Mouse (Mus musculus): Measurements from ENCODE around the gene Ppm1e. TPM values are rescaled to one million over a fixed set of nuclear protein-coding genes. Genes with fewer than 3 reads are reported as not detected.

Gene Ppm1e
- polyA plus RNA-seq, 1 experiment, result 0.30 TPM

DNA sequence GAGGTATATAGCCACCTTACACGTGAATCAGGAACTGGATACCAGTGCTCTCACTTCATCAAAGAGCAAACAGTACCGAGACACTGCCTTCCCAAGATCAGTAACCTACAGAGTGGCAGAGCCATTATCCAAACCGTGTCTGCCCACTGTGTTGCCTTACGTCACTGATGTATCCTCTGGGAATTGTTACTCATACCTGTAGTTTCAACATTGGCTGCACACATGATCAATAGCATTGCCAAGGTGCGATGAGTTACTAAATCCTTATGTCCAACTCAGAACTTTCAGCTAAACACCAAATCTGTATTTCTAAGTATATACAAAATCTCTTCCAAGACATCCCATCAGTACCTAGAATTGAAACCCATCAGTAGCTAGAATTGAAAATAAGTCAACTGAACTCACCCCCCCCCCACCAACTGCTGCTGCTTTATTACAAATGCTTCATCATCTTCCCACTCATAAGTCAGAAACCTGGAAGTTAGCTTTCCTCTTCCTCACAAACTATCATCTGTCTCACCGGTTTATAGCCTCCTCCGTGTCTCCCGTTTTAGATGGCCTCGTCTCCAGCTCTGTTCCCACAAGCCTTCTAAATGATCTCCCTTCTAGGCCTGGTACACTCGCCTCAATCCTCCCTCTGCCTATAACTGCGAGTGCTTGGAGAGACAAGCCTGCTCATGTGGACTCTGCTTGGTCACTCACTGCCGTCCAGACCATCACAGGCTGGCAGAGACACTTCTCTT, 123.9 kb downstream of the Ppm1e start:
- peaks cover 61% of the 10 kb centered on the region for H3K36me3 ChIP-seq (ENCODE audit: control insufficient read depth)
- H3K27me3 ChIP-seq (ENCODE audit: control insufficient read depth), result no peaks in the 10 kb centered on the region
- no peak overlapping the region for H3K4me3 ChIP-seq (replicated peaks)
- no peaks in the 10 kb centered on the region for H3K9me3 ChIP-seq (ENCODE audit: control insufficient read depth, low read length)
- no peak for TF ChIP-seq GATA1 (IDR thresholded peaks at IDR 0.05; ENCODE audit: low read length)
- no peak for TF ChIP-seq TAL1 (IDR thresholded peaks at IDR 0.05; ENCODE audit: low read length)
- no peaks in the 10 kb centered on the region for H3K4me1 ChIP-seq (ENCODE audit: control insufficient read depth)

DNA sequence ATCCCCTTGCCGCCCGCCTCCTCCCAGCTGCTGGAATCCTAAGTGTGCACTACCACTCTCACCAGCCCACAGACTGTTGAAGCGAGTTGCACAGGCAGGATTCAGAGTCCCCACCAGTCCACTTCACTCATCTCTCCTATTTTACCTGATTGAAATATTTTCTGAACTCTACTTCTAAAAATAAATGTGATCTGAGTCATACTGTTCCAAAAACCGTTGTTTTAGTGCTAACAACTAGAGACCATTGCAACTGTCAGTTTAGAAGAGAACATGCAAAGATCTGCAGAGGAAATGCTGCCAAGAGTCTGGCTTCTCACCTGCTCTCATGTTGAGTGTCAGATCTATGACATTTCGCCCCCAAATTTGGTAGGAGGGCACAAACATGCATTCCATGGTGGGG, 125.4 kb downstream of the Ppm1e start:
- Histone ChIP-seq H3K4me1 (ENCODE audit: control insufficient read depth) (no peaks in the 10 kb centered on the region), H3K27me3 (ENCODE audit: control insufficient read depth) (no peaks in the 10 kb centered on the region), H3K9me3 (ENCODE audit: control insufficient read depth, low read length) (no peaks in the 10 kb centered on the region), H3K36me3 (ENCODE audit: control insufficient read depth) (peaks cover 61% of the 10 kb centered on the region), H3K4me3 (replicated peaks) (no peak overlapping the region)
- TF ChIP-seq GATA1 (IDR thresholded peaks at IDR 0.05; ENCODE audit: low read length) (no peak), TAL1 (IDR thresholded peaks at IDR 0.05; ENCODE audit: low read length) (no peak)

DNA sequence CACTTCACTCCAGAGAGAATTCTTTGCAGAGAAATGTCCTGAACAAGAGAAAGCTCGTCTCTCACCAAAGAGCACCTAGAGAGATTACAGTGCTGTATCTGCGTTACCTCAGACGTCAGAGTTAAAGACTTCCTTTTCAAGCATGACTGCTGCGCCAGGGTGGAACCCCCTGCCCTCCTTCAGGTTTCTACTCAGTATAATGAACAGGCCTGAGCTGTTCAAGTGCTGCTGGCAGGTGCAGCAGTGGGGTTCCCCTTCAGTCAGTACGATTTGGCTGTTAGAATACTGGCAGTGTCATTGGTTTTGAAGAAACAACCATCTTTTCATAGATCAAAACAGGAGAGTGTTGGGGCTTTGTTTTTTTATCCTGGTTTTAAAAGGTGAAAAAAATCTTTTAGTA, 131.8 kb downstream of the Ppm1e start:
- Histone ChIP-seq H3K9me3 (ENCODE audit: control insufficient read depth, low read length) (no peaks in the 10 kb centered on the region), H3K4me3 (replicated peaks) (no peak overlapping the region), H3K27me3 (ENCODE audit: control insufficient read depth) (no peaks in the 10 kb centered on the region), H3K36me3 (ENCODE audit: control insufficient read depth) (peaks cover 64% of the 10 kb centered on the region), H3K4me1 (ENCODE audit: control insufficient read depth) (no peaks in the 10 kb centered on the region)
- TF ChIP-seq GATA1 (IDR thresholded peaks at IDR 0.05; ENCODE audit: low read length) (no peak), TAL1 (IDR thresholded peaks at IDR 0.05; ENCODE audit: low read length) (no peak)

DNA sequence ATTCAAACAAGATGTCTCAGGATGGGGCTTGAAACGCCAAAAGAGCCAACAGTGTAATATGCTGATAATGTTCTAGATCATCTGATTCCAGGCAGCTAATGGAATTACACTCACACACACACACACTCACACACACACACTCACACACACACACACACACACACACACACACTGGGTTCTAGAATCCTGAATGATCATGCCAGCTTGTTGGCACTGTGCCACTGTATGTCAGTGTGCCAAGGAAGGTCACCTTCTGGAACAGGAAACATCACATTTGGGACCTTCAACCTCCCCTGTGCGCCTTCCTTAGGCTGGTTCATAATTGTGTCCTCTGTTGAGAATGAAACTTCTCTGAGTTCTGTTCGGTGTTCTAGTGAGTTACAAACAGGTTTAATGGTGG, 136.1 kb downstream of the Ppm1e start:
- no peaks in the 10 kb centered on the region for H3K9me3 ChIP-seq (ENCODE audit: control insufficient read depth, low read length)
- TF ChIP-seq GATA1 (IDR thresholded peaks at IDR 0.05; ENCODE audit: low read length) (no peak), TAL1 (IDR thresholded peaks at IDR 0.05; ENCODE audit: low read length) (no peak)
- no peak overlapping the region for H3K4me3 ChIP-seq (replicated peaks)
- no peaks in the 10 kb centered on the region for H3K4me1 ChIP-seq (ENCODE audit: control insufficient read depth)
- peaks cover 82% of the 10 kb centered on the region for H3K36me3 ChIP-seq (ENCODE audit: control insufficient read depth)
- no peaks in the 10 kb centered on the region for H3K27me3 ChIP-seq (ENCODE audit: control insufficient read depth)

DNA sequence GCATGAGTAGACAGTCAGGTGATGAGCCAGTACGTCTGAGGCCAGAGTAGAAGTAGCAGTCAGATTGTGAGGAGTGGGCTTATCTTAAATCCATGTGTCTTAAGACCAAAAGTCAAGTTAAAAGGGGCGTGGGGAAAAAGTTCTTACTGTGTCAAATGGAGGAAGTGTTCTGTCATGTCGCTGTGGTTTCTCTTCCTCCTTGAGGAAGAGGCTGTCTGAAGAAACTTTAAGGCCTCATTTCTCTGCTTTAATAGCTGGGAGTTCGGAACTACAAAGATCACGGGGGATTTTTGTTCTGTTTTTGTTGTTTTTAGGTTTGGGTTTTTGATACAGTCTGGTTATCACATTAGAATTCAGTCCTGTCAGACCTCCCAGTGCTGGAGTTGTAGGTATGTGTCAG, 146.5 kb downstream of the Ppm1e start:
- TF ChIP-seq GATA1 (IDR thresholded peaks at IDR 0.05; ENCODE audit: low read length) (no peak), TAL1 (IDR thresholded peaks at IDR 0.05; ENCODE audit: low read length) (no peak)
- Histone ChIP-seq H3K4me1 (ENCODE audit: control insufficient read depth) (no peaks in the 10 kb centered on the region), H3K9me3 (ENCODE audit: control insufficient read depth, low read length) (no peaks in the 10 kb centered on the region), H3K36me3 (ENCODE audit: control insufficient read depth) (peaks cover 71% of the 10 kb centered on the region), H3K4me3 (replicated peaks) (no peak overlapping the region), H3K27me3 (ENCODE audit: control insufficient read depth) (no peaks in the 10 kb centered on the region)

Other genes with a start within 250 kb of the Ppm1e start
- 0.12 and 0.37 TPM in 2 replicates for gene Ska2, start 249.8 kb downstream of the Ppm1e start, polyA plus RNA-seq (2012)
- 0.86 and 1.2 TPM in 2 replicates for gene Trim37, start 231.9 kb downstream of the Ppm1e start, polyA plus RNA-seq (2012)
- 0.73 and 0.96 TPM in 2 replicates for gene Rad51c, start 45.9 kb upstream of the Ppm1e start, polyA plus RNA-seq (2012)
- gene Tex14, start 46.0 kb upstream of the Ppm1e start, polyA plus RNA-seq (2012), result not detected in 2 replicates
- not detected in 2 replicates for gene Gm11492, start 207.6 kb upstream of the Ppm1e start, polyA plus RNA-seq (2012)
- gene Sept4, start 209.9 kb upstream of the Ppm1e start, polyA plus RNA-seq (2012), result 0.08 and 0.09 TPM in 2 replicates
- 0.20 and 0.53 TPM in 2 replicates for gene Mtmr4, start 233.1 kb upstream of the Ppm1e start, polyA plus RNA-seq (2012)

Measured in erythroblast, embryonic 14.5 days (primary cell).